Mouse (Mus musculus) fat pad, adult 2 months (tissue): ENCODE measurements around the gene Trp53bp1.

Experiments
- DNase-seq: peaks from one replicate; pipeline ENCODE4 v3.0.0-alpha.2; 2011; ENCODE audit warnings: low read depth, low spot score; ENCODE audit errors: extremely low read depth

Gene Trp53bp1

GRCm38 (mm10) chr2:121249758-121250157 is 21.4 kb downstream of the Trp53bp1 start:
- no peak for DNase-seq

GRCm38 (mm10) chr2:121244099-121244498 is 27.1 kb downstream of the Trp53bp1 start:
- DNase-seq = no peak

- no peak for DNase-seq
Observed at GRCm38 (mm10) chr2:121239426-121239825, 31.8 kb downstream of the Trp53bp1 start.

GRCm38 (mm10) chr2:121235460-121236072 is 35.6 kb downstream of the Trp53bp1 start:
- DNase-seq = no peak

GRCm38 (mm10) chr2:121228135-121228534 is 43.1 kb downstream of the Trp53bp1 start:
- DNase-seq = no peak

GRCm38 (mm10) chr2:121223010-121223409 is 48.2 kb downstream of the Trp53bp1 start:
- DNase-seq = no peak

- no peak for DNase-seq
Observed at GRCm38 (mm10) chr2:121219994-121220393, 51.2 kb downstream of the Trp53bp1 start.

- DNase-seq = no peak
Observed at GRCm38 (mm10) chr2:121219177-121219576, 52.0 kb downstream of the Trp53bp1 start.

- no peak for DNase-seq
Observed at GRCm38 (mm10) chr2:121214491-121214890, 56.7 kb downstream of the Trp53bp1 start.

- DNase-seq = no peak
Observed at GRCm38 (mm10) chr2:121206541-121206940, 64.7 kb downstream of the Trp53bp1 start.

GRCm38 (mm10) chr2:121204276-121204675 is 66.9 kb downstream of the Trp53bp1 start:
- no peak for DNase-seq

GRCm38 (mm10) chr2:121195466-121195865 is 75.7 kb downstream of the Trp53bp1 start:
- DNase-seq = no peak

GRCm38 (mm10) chr2:121188530-121188929 is 82.7 kb downstream of the Trp53bp1 start:
- no peak for DNase-seq

GRCm38 (mm10) chr2:121184142-121184541 is 87.1 kb downstream of the Trp53bp1 start:
- DNase-seq = no peak

GRCm38 (mm10) chr2:121183431-121183830 is 87.8 kb downstream of the Trp53bp1 start:
- no peak for DNase-seq

GRCm38 (mm10) chr2:121178828-121179479 is 92.3 kb downstream of the Trp53bp1 start:
- DNase-seq = no peak

- DNase-seq = no peak
Observed at GRCm38 (mm10) chr2:121170980-121171742, 100.0 kb downstream of the Trp53bp1 start, which contains the start of gene Zscan29. Gene Zscan29 (minus strand): TSS chr2:121171125.

- no peak for DNase-seq
Observed at GRCm38 (mm10) chr2:121170481-121170971, 100.7 kb downstream of the Trp53bp1 start, which contains the start of gene Tubgcp4. Gene Tubgcp4 (plus strand): TSS chr2:121170654.

GRCm38 (mm10) chr2:121169902-121170301 is 101.3 kb downstream of the Trp53bp1 start:
- no peak for DNase-seq

- no peak for DNase-seq
Observed at GRCm38 (mm10) chr2:121169173-121169572, 102.0 kb downstream of the Trp53bp1 start.

- DNase-seq = no peak
Observed at GRCm38 (mm10) chr2:121153100-121153499, 118.1 kb downstream of the Trp53bp1 start.

- no peak for DNase-seq
Observed at GRCm38 (mm10) chr2:121149679-121150078, 121.5 kb downstream of the Trp53bp1 start.
